Mouse (Mus musculus) heart, embryonic 11.5 days (tissue): Measurements from ENCODE around the gene Gsto1. TPM values are rescaled to one million over a fixed set of nuclear protein-coding genes. Genes with fewer than 3 reads are reported as not detected.

Source experiments
- ATAC-seq: fragments of 200-750 bp; cut with Nextera tagmentation; replicated peaks from 2 replicates; pipeline ENCODE4 v1.8.0; 2017; ENCODE audit warnings: moderate library complexity; ENCODE audit not compliant: insufficient number of reproducible peaks, low FRiP score, low TSS enrichment
- H3K27ac ChIP-seq: fragments of 300-500 bp; sonication (generic); 2 replicates; pipeline ENCODE4 v1.5.1; 2014; ENCODE audit warnings: mild to moderate bottlenecking, low read depth, low read length
- H3K27me3 ChIP-seq: fragments of 300-500 bp; sonication (generic); 2 replicates; pipeline ENCODE4 v1.6.1; 2014; ENCODE audit warnings: mild to moderate bottlenecking, low read length, mixed read lengths; ENCODE audit not compliant: control insufficient read depth, insufficient read depth
- H3K36me3 ChIP-seq: fragments of 300-500 bp; sonication (generic); 2 replicates; pipeline ENCODE4 v1.6.1; 2014; ENCODE audit warnings: mild to moderate bottlenecking, low read length, moderate library complexity, mixed read lengths; ENCODE audit not compliant: control insufficient read depth, insufficient read depth
- H3K4me1 ChIP-seq: fragments of 300-500 bp; sonication (generic); 2 replicates; pipeline ENCODE4 v1.6.1; 2014; ENCODE audit warnings: low read length; ENCODE audit not compliant: control insufficient read depth, insufficient read depth
- H3K4me2 ChIP-seq: fragments of 300-500 bp; sonication (generic); 2 replicates; pipeline ENCODE4 v1.6.1; 2014; ENCODE audit warnings: mild to moderate bottlenecking, moderate library complexity
- H3K4me3 ChIP-seq: fragments of 300-500 bp; sonication (generic); 2 replicates; pipeline ENCODE4 v1.5.1; 2014; ENCODE audit warnings: low read depth, low read length
- H3K9ac ChIP-seq: fragments of 300-500 bp; sonication (generic); 2 replicates; pipeline ENCODE4 v1.6.1; 2014; ENCODE audit warnings: mild to moderate bottlenecking, low read depth, low read length, moderate library complexity
- H3K9me3 ChIP-seq: fragments of 300-500 bp; sonication (generic); replicated peaks from 2 replicates; pipeline ENCODE4 v1.6.1; 2016; ENCODE audit warnings: low read length; ENCODE audit not compliant: control insufficient read depth
- WGBS: fragments of 180-500 bp; shearing (Covaris S2); extraction: QIAGEN DNeasy Blood & Tissue Kit; methylation state at CpG from one replicate; pipeline ENCODE4 v1.1.7; 2014; ENCODE audit not compliant: insufficient replicate concordance; 5-methylcytosine and 5-hydroxymethylcytosine counted together
- polyA plus RNA-seq: library from polyadenylated mRNA; unstranded; fragments of >200 nt; fragmentation: Nextera tagmentation; extraction: Ambion mirVana; gene quantifications from 2 replicates; pipeline ENCODE4 v1.2.1, GENCODE M21; 2014

Gene Gsto1
- 82.6 and 84.0 TPM in 2 replicates for polyA plus RNA-seq

- Histone ChIP-seq H3K9ac (peak within 1 kb of the TSS; percentile 78), H3K27me3 (no peaks in the 10 kb centered on the region), H3K36me3 (peaks cover 3% of the 10 kb centered on the region; the same call in 1 of the 2 replicates), H3K9me3 (no peaks in the 10 kb centered on the region), H3K4me2 (peak within 1 kb of the TSS; percentile 98), H3K4me1 (peaks cover 4% of the 10 kb centered on the region; the same call in 1 of the 2 replicates), H3K4me3 (peak within 1 kb of the TSS; percentile 68), H3K27ac (peak within 1 kb of the TSS; percentile 36; the same call in 1 of the 2 replicates)
- under 1% methylated on average over 60 of the region's 60 CpGs for WGBS
- peak; percentile 90 for ATAC-seq
Observed at GRCm38 (mm10) chr19:47854796-47855783, at the start of gene Gsto1. TSS of gene Gsto1 (plus strand) at chr19:47854970.

- Histone ChIP-seq H3K27me3 (no peaks in the 10 kb centered on the region), H3K36me3 (no peaks in the 10 kb centered on the region), H3K4me1 (no peaks in the 10 kb centered on the region), H3K4me2 (no peak overlapping the region), H3K9ac (no peak overlapping the region), H3K4me3 (no peak overlapping the region), H3K9me3 (no peaks in the 10 kb centered on the region), H3K27ac (no peak overlapping the region)
- WGBS: 76% methylated on average over 10 of the region's 10 CpGs
- ATAC-seq: no peak
Observed at GRCm38 (mm10) chr19:47812091-47812490, 42.7 kb upstream of the Gsto1 start.

- no peak overlapping the region for H3K9ac ChIP-seq
- H3K4me3 ChIP-seq: no peak overlapping the region
- no peaks in the 10 kb centered on the region for H3K9me3 ChIP-seq
- no peak for ATAC-seq
- no peak overlapping the region for H3K27ac ChIP-seq
- H3K4me1 ChIP-seq: no peaks in the 10 kb centered on the region
- no peaks in the 10 kb centered on the region for H3K27me3 ChIP-seq
- 74% methylated on average over 5 of the region's 5 CpGs for WGBS
- H3K4me2 ChIP-seq: no peak overlapping the region
- H3K36me3 ChIP-seq: no peaks in the 10 kb centered on the region
Observed at GRCm38 (mm10) chr19:47814721-47815120, 40.0 kb upstream of the Gsto1 start.

GRCm38 (mm10) chr19:47817692-47818091, 37.1 kb upstream of the Gsto1 start:
- no peak for ATAC-seq
- Histone ChIP-seq H3K4me2 (no peak overlapping the region), H3K4me3 (no peak overlapping the region), H3K27ac (no peak overlapping the region), H3K36me3 (no peaks in the 10 kb centered on the region), H3K9me3 (no peaks in the 10 kb centered on the region), H3K27me3 (peaks cover 4% of the 10 kb centered on the region), H3K4me1 (no peaks in the 10 kb centered on the region), H3K9ac (no peak overlapping the region)
- 76% methylated on average over 9 of the region's 9 CpGs for WGBS

GRCm38 (mm10) chr19:47820832-47821493, 33.8 kb upstream of the Gsto1 start:
- Histone ChIP-seq H3K27me3 (peaks cover 6% of the 10 kb centered on the region), H3K36me3 (no peaks in the 10 kb centered on the region), H3K27ac (no peak overlapping the region), H3K4me3 (no peak overlapping the region), H3K9me3 (no peaks in the 10 kb centered on the region), H3K4me1 (no peaks in the 10 kb centered on the region), H3K4me2 (no peak overlapping the region), H3K9ac (no peak overlapping the region)
- no peak for ATAC-seq
- 21% methylated on average over 9 of the region's 9 CpGs for WGBS

GRCm38 (mm10) chr19:47821494-47821872, 33.3 kb upstream of the Gsto1 start:
- Histone ChIP-seq H3K4me2 (no peak overlapping the region), H3K4me3 (no peak overlapping the region), H3K4me1 (no peaks in the 10 kb centered on the region), H3K9ac (no peak overlapping the region), H3K36me3 (no peaks in the 10 kb centered on the region), H3K9me3 (no peaks in the 10 kb centered on the region), H3K27me3 (peaks cover 6% of the 10 kb centered on the region), H3K27ac (no peak overlapping the region)
- 42% methylated on average over 7 of the region's 7 CpGs for WGBS
- no peak for ATAC-seq

- Histone ChIP-seq H3K27me3 (peaks cover 6% of the 10 kb centered on the region), H3K9ac (no peak overlapping the region), H3K9me3 (no peaks in the 10 kb centered on the region), H3K4me3 (no peak overlapping the region), H3K4me2 (no peak overlapping the region), H3K4me1 (no peaks in the 10 kb centered on the region), H3K27ac (no peak overlapping the region), H3K36me3 (no peaks in the 10 kb centered on the region)
- 10% methylated on average over 8 of the region's 8 CpGs for WGBS
- no peak for ATAC-seq
Observed at GRCm38 (mm10) chr19:47822143-47822796, 32.5 kb upstream of the Gsto1 start.

- Histone ChIP-seq H3K27ac (no peak overlapping the region), H3K9ac (no peak overlapping the region), H3K36me3 (no peaks in the 10 kb centered on the region), H3K4me3 (no peak overlapping the region), H3K9me3 (no peaks in the 10 kb centered on the region), H3K27me3 (peaks cover 6% of the 10 kb centered on the region), H3K4me2 (no peak overlapping the region), H3K4me1 (no peaks in the 10 kb centered on the region)
- ATAC-seq: no peak
- 64% methylated on average over 5 of the region's 5 CpGs for WGBS
Observed at GRCm38 (mm10) chr19:47824026-47824425, 30.7 kb upstream of the Gsto1 start.
